8 mouse cellular contexts compared by ENCODE assay signal in the genomic region with DNA sequence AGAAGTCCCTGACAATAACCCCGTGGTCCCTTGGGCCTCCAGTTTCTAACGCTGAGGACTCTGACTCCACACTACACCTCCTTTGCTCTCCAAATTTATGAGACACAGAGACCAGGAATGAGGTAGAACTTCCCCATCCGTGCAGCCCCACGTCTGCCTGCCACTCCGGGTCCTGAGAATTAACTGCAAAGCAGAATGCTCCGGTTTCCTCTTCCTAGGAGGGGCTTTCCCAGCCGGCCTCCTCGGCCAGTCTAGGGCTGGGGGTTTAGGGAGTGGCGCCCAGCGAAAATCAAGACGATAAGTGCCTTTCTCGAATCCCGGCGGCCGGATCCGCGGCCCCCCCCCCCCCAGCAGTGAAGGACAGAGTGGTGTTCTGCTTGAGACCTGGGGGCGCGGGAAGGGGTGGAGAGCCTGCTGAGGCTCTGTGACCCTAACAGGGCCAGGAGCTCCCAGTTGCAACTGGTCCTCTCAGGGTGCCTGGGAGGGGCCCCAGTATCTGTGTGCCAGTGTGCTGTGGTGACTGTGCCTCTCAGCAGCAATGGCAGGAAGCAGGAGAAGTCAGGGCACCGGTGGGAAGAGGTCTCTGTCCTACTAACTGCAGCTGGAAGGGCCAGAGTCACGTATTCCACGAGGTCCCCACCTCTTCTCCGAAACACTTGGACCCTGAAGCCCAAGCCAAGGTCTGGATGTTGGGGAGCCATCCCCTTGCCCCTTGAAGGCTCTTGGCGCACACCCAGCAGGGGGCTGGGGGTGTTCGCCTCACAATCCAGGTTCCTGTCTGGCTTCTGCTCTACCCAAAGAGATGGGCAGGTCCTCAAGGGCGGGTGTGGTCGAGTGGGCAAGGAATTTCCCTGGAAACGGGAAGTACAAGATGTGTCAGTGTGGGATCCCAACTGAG. TPM values are rescaled to one million over a fixed set of nuclear protein-coding genes. Genes with fewer than 3 reads are reported as not detected.
DNase-seq lines count a peak whose midpoint lies in the region; ATAC-seq and TF ChIP-seq lines count a peak whose summit lies in the region.

No protein-coding gene starts in this region.

- 13% methylated on average over 28 of the region's 28 CpGs for WGBS in thymus, adult 2 months
- WGBS in heart, embryonic 16.5 days = 5% methylated on average over 28 of the region's 28 CpGs
- 3% methylated on average over 26 of the region's 28 CpGs for WGBS in limb, embryonic 14.5 days
- WGBS in neural tube, embryonic 13.5 days = 5% methylated on average over 28 of the region's 28 CpGs

- no peak for ATAC-seq in heart, embryonic 16.5 days (replicated peaks; ENCODE audit: extremely low read depth, insufficient read depth, low FRiP score)
- no peak for ATAC-seq in limb, embryonic 14.5 days (ENCODE audit: low FRiP score, low read depth)
- no peak for ATAC-seq in neural tube, embryonic 13.5 days (ENCODE audit: low read depth)

- no peak for TF ChIP-seq POLR2A in thymus, adult 2 months (IDR thresholded peaks at IDR 0.05; ENCODE audit: control insufficient read depth, extremely low read depth, insufficient read depth, low read length, poor library complexity)
- no peak for TF ChIP-seq POLR2A in limb, embryonic 14.5 days (IDR thresholded peaks at IDR 0.05; ENCODE audit: borderline replicate concordance, extremely low read depth, insufficient read depth, insufficient read length)

- H3K27me3 ChIP-seq in thymus, adult 2 months (ENCODE audit: control insufficient read depth, insufficient read depth, low read length) = no peaks in the 10 kb centered on the region
- H3K27me3 ChIP-seq in heart, embryonic 16.5 days (ENCODE audit: control insufficient read depth, insufficient read depth, low read length) = no peaks in the 10 kb centered on the region
- H3K27me3 ChIP-seq in limb, embryonic 14.5 days (ENCODE audit: control insufficient read depth, insufficient read depth, low read length) = no peaks in the 10 kb centered on the region
- H3K27me3 ChIP-seq in neural tube, embryonic 13.5 days = peaks cover 10% of the 10 kb centered on the region; the same call in 1 of the 2 replicates

- H3K4me1 ChIP-seq in thymus, adult 2 months (replicated peaks; ENCODE audit: control insufficient read depth, insufficient read depth, low read length) = peaks cover 65% of the 10 kb centered on the region
- H3K4me1 ChIP-seq in heart, embryonic 16.5 days (ENCODE audit: control insufficient read depth, insufficient read depth, low read length) = peaks cover 32% of the 10 kb centered on the region
- H3K4me1 ChIP-seq in limb, embryonic 14.5 days (ENCODE audit: control insufficient read depth, insufficient read depth, low read length) = peaks cover 14% of the 10 kb centered on the region
- peaks cover 24% of the 10 kb centered on the region for H3K4me1 ChIP-seq in neural tube, embryonic 13.5 days (replicated peaks)

- no peak for DNase-seq in thymus, adult 2 months
- no peak for DNase-seq in thymus, postnatal 10 days (ENCODE audit: low spot score in 2 of 2)
- DNase-seq in limb, embryonic 14.5 days (ENCODE audit: low spot score) = no peak
- DNase-seq in right cerebral cortex, postnatal 10 days (ENCODE audit: low spot score in 2 of 2) = no peak
- DNase-seq in frontal cortex, postnatal 14 days (ENCODE audit: low spot score in 2 of 2) = no peak
- no peak for DNase-seq in cerebellum, adult 11-12 months

- peak overlapping the region; percentile 28 for H3K4me3 ChIP-seq in thymus, adult 2 months (ENCODE audit: control insufficient read depth, insufficient read depth, low read length)
- H3K4me3 ChIP-seq in heart, embryonic 16.5 days (ENCODE audit: low read length) = peak overlapping the region; percentile 32
- H3K4me3 ChIP-seq in limb, embryonic 14.5 days (replicated peaks; ENCODE audit: low read length) = peak overlapping the region; percentile 15; the same call in 1 of the 2 replicates
- no peak overlapping the region for H3K4me3 ChIP-seq in neural tube, embryonic 13.5 days

- no peaks in the 10 kb centered on the region for H3K9me3 ChIP-seq in heart, embryonic 16.5 days (replicated peaks; ENCODE audit: control insufficient read depth, low read length)
- no peaks in the 10 kb centered on the region for H3K9me3 ChIP-seq in limb, embryonic 14.5 days (ENCODE audit: control insufficient read depth, low read length)
- no peaks in the 10 kb centered on the region for H3K9me3 ChIP-seq in neural tube, embryonic 13.5 days

- H3K4me2 ChIP-seq in heart, embryonic 16.5 days (ENCODE audit: low read depth, low read length) = peak overlapping the region; percentile 58
- H3K4me2 ChIP-seq in limb, embryonic 14.5 days (replicated peaks; ENCODE audit: low read depth, low read length, severe bottlenecking) = peak overlapping the region; percentile 47
- peak overlapping the region; percentile 41 for H3K4me2 ChIP-seq in neural tube, embryonic 13.5 days

- no peak overlapping the region for H3K27ac ChIP-seq in thymus, adult 2 months (ENCODE audit: control insufficient read depth, insufficient read depth, low read length)
- peak overlapping the region; percentile 44 for H3K27ac ChIP-seq in heart, embryonic 16.5 days (ENCODE audit: low read length)
- H3K27ac ChIP-seq in limb, embryonic 14.5 days (replicated peaks; ENCODE audit: low read depth, low read length) = no peak overlapping the region
- no peak overlapping the region for H3K27ac ChIP-seq in neural tube, embryonic 13.5 days (replicated peaks)

- H3K36me3 ChIP-seq in thymus, adult 2 months (ENCODE audit: control insufficient read depth, insufficient read depth, low read length) = no peaks in the 10 kb centered on the region
- no peaks in the 10 kb centered on the region for H3K36me3 ChIP-seq in heart, embryonic 16.5 days (ENCODE audit: control insufficient read depth, insufficient read depth)
- H3K36me3 ChIP-seq in limb, embryonic 14.5 days (ENCODE audit: control insufficient read depth, insufficient read depth, low read length) = no peaks in the 10 kb centered on the region
- no peaks in the 10 kb centered on the region for H3K36me3 ChIP-seq in neural tube, embryonic 13.5 days

- peak overlapping the region; percentile 65 for H3K9ac ChIP-seq in heart, embryonic 16.5 days (ENCODE audit: low read length)
- H3K9ac ChIP-seq in limb, embryonic 14.5 days (ENCODE audit: low read depth, low read length, severe bottlenecking) = peak overlapping the region; percentile 53
- H3K9ac ChIP-seq in neural tube, embryonic 13.5 days = peak overlapping the region; percentile 43

- no peak for TF ChIP-seq CTCF in thymus, adult 2 months (IDR thresholded peaks at IDR 0.05; ENCODE audit: borderline replicate concordance, control insufficient read depth, extremely low read depth, insufficient read depth, low read length, poor library complexity)

RNA-seq across cellular contexts. Expression of a gene that starts 6.6 kb away (rescaled TPM):
- polyA plus RNA-seq in thymus, adult 2 months (2012; rRNA removed) = 157 and 179 TPM in 2 replicates
- polyA plus RNA-seq in heart, embryonic 16.5 days (2015; fragmentation: Nextera tagmentation; extraction: Ambion mirVana) = 34.9 and 54.5 TPM in 2 replicates
- polyA plus RNA-seq in limb, embryonic 14.5 days (2012; rRNA removed) = 21.4 and 23.3 TPM in 2 replicates
- polyA plus RNA-seq in limb, embryonic 14.5 days (2014; fragmentation: Nextera tagmentation; extraction: Ambion mirVana) = 8.7 and 9.2 TPM in 2 replicates
- 25.1 and 26.6 TPM in 2 replicates for polyA plus RNA-seq in neural tube, embryonic 13.5 days (2015; fragmentation: Nextera tagmentation; extraction: Ambion mirVana)

RNA-seq across cellular contexts. Expression of a gene that starts 19.9 kb away (rescaled TPM):
- 0.33 and 0.58 TPM in 2 replicates for polyA plus RNA-seq in thymus, adult 2 months (2012; rRNA removed)
- not detected in 2 replicates for polyA plus RNA-seq in heart, embryonic 16.5 days (2015; fragmentation: Nextera tagmentation; extraction: Ambion mirVana)
- polyA plus RNA-seq in limb, embryonic 14.5 days (2012; rRNA removed) = 0.04 and 0.05 TPM in 2 replicates
- polyA plus RNA-seq in limb, embryonic 14.5 days (2014; fragmentation: Nextera tagmentation; extraction: Ambion mirVana) = not detected in 2 replicates
- not detected in 2 replicates for polyA plus RNA-seq in neural tube, embryonic 13.5 days (2015; fragmentation: Nextera tagmentation; extraction: Ambion mirVana)

RNA-seq across cellular contexts. Expression of a gene that starts 38.5 kb away (rescaled TPM):
- not detected in 2 replicates for polyA plus RNA-seq in thymus, adult 2 months (2012; rRNA removed)
- polyA plus RNA-seq in heart, embryonic 16.5 days (2015; fragmentation: Nextera tagmentation; extraction: Ambion mirVana) = not detected in 2 replicates
- polyA plus RNA-seq in limb, embryonic 14.5 days (2012; rRNA removed) = 0.18 TPM in 1 of 2 replicates, not detected in the other
- not detected in 2 replicates for polyA plus RNA-seq in limb, embryonic 14.5 days (2014; fragmentation: Nextera tagmentation; extraction: Ambion mirVana)
- not detected in 2 replicates for polyA plus RNA-seq in neural tube, embryonic 13.5 days (2015; fragmentation: Nextera tagmentation; extraction: Ambion mirVana)

RNA-seq across cellular contexts. Expression of a gene that starts 49.9 kb away (rescaled TPM):
- 1.3 and 5.4 TPM in 2 replicates for polyA plus RNA-seq in thymus, adult 2 months (2012; rRNA removed)
- polyA plus RNA-seq in heart, embryonic 16.5 days (2015; fragmentation: Nextera tagmentation; extraction: Ambion mirVana) = 2.2 TPM in 1 of 2 replicates, not detected in the other
- polyA plus RNA-seq in limb, embryonic 14.5 days (2012; rRNA removed) = 0.15 and 0.59 TPM in 2 replicates
- not detected in 2 replicates for polyA plus RNA-seq in limb, embryonic 14.5 days (2014; fragmentation: Nextera tagmentation; extraction: Ambion mirVana)
- polyA plus RNA-seq in neural tube, embryonic 13.5 days (2015; fragmentation: Nextera tagmentation; extraction: Ambion mirVana) = not detected in 2 replicates
